Mouse (Mus musculus): ENCODE measurements around the gene Sfta2. TPM values are rescaled to one million over a fixed set of nuclear protein-coding genes. Genes with fewer than 3 reads are reported as not detected.

The Sfta2 gene
- polyA plus RNA-seq, 1 experiment, result not detected

DNA sequence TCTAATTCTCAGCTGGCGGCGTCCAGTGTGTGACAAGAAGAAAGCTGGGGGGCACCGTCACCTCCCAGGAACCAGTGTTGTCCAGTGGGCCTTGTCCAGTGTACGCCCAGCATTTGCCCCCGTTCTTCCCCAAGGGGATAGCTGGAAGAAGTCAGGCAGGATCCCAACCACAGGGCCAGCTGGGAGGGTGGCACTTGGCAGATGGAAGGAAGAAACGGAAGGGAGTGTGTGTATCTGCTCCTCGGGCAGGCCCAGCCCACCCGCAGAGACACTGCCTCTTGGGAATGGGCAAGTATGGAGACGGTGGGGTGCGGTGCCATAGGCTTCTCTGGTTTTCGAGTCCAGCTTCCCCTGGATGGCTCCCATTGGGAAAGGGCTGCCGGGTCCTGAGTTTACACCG lies 80.6 kb downstream of the Sfta2 start:
- no peaks in the 10 kb centered on the region for H3K9me3 ChIP-seq (ENCODE audit: control insufficient read depth, low read length)
- no peak overlapping the region for H3K4me3 ChIP-seq (replicated peaks)
- H3K4me1 ChIP-seq (ENCODE audit: control insufficient read depth), result no peaks in the 10 kb centered on the region
- TF ChIP-seq TAL1 (IDR thresholded peaks at IDR 0.05; ENCODE audit: low read length), result no peak
- no peak for TF ChIP-seq GATA1 (IDR thresholded peaks at IDR 0.05; ENCODE audit: low read length)
- no peaks in the 10 kb centered on the region for H3K36me3 ChIP-seq (ENCODE audit: control insufficient read depth)
- peaks cover 2% of the 10 kb centered on the region; the same call in 1 of the 2 replicates for H3K27me3 ChIP-seq (ENCODE audit: control insufficient read depth)

- no peak for TF ChIP-seq TAL1 (IDR thresholded peaks at IDR 0.05; ENCODE audit: low read length)
- TF ChIP-seq GATA1 (IDR thresholded peaks at IDR 0.05; ENCODE audit: low read length), result no peak
- peaks cover 2% of the 10 kb centered on the region; the same call in 1 of the 2 replicates for H3K27me3 ChIP-seq (ENCODE audit: control insufficient read depth)
- H3K9me3 ChIP-seq (ENCODE audit: control insufficient read depth, low read length), result no peaks in the 10 kb centered on the region
- H3K4me3 ChIP-seq (replicated peaks), result no peak overlapping the region
- H3K36me3 ChIP-seq (ENCODE audit: control insufficient read depth), result no peaks in the 10 kb centered on the region
- no peaks in the 10 kb centered on the region for H3K4me1 ChIP-seq (ENCODE audit: control insufficient read depth)
Observed at GRCm38 (mm10) chr17:35685061-35685460, 83.7 kb downstream of the Sfta2 start.

- no peaks in the 10 kb centered on the region for H3K9me3 ChIP-seq (ENCODE audit: control insufficient read depth, low read length)
- TF ChIP-seq TAL1 (IDR thresholded peaks at IDR 0.05; ENCODE audit: low read length) (no peak), GATA1 (IDR thresholded peaks at IDR 0.05; ENCODE audit: low read length) (no peak)
- no peaks in the 10 kb centered on the region for H3K36me3 ChIP-seq (ENCODE audit: control insufficient read depth)
- H3K4me1 ChIP-seq (ENCODE audit: control insufficient read depth), result no peaks in the 10 kb centered on the region
- H3K4me3 ChIP-seq (replicated peaks), result no peak overlapping the region
- peaks cover 2% of the 10 kb centered on the region; the same call in 1 of the 2 replicates for H3K27me3 ChIP-seq (ENCODE audit: control insufficient read depth)
Observed at GRCm38 (mm10) chr17:35688347-35689175, 87.2 kb downstream of the Sfta2 start.

GRCm38 (mm10) chr17:35689936-35690645 lies 88.7 kb downstream of the Sfta2 start:
- TF ChIP-seq GATA1 (IDR thresholded peaks at IDR 0.05; ENCODE audit: low read length) (no peak), TAL1 (IDR thresholded peaks at IDR 0.05; ENCODE audit: low read length) (no peak)
- Histone ChIP-seq H3K4me3 (replicated peaks) (no peak overlapping the region), H3K27me3 (ENCODE audit: control insufficient read depth) (peaks cover 2% of the 10 kb centered on the region; the same call in 1 of the 2 replicates), H3K9me3 (ENCODE audit: control insufficient read depth, low read length) (no peaks in the 10 kb centered on the region), H3K36me3 (ENCODE audit: control insufficient read depth) (no peaks in the 10 kb centered on the region), H3K4me1 (ENCODE audit: control insufficient read depth) (no peaks in the 10 kb centered on the region)

DNA sequence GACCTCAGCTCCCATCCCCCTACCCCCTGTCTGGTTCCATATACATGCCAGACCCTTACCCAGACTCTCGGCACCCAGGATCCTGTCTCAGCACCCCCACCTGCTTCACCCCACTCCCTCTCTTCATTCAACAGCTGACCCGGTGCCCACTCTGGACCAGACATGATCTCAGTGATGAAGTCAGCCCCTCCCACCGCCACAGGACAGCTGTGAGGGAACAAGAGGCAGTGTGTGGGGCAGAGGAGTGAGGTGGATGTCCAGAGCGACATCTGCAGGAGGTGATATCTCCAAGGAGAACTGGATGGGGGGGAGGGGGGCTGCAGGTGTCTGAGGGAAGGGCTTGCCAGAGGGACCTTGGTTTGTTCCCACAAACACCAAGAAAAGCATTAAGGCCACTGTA lies 90.5 kb downstream of the Sfta2 start:
- H3K4me1 ChIP-seq (ENCODE audit: control insufficient read depth), result no peaks in the 10 kb centered on the region
- H3K27me3 ChIP-seq (ENCODE audit: control insufficient read depth), result peaks cover 7% of the 10 kb centered on the region
- peaks cover 4% of the 10 kb centered on the region for H3K9me3 ChIP-seq (ENCODE audit: control insufficient read depth, low read length)
- TF ChIP-seq GATA1 (IDR thresholded peaks at IDR 0.05; ENCODE audit: low read length) (no peak), TAL1 (IDR thresholded peaks at IDR 0.05; ENCODE audit: low read length) (no peak)
- H3K4me3 ChIP-seq (replicated peaks), result no peak overlapping the region
- no peaks in the 10 kb centered on the region for H3K36me3 ChIP-seq (ENCODE audit: control insufficient read depth)

DNA sequence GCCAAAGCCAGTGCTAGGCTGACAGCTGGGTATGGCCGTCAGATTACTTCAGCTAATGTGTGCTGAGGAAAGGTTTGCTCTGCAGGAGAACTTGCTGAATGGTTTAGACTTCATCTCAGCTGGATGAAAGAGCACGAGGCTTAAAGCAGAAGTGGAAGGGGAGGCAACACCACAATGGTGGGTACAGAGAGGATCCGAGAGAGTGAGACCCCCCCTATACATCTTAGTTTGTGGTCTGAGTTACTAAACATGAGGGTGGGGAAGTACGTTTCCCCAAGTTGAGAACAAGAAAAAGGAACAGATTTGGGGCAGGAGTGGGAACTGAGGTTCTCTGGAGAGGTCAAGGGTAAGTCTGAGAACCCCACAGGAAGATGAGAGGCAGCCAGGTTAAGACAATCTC lies 91.0 kb downstream of the Sfta2 start:
- Histone ChIP-seq H3K27me3 (ENCODE audit: control insufficient read depth) (peaks cover 13% of the 10 kb centered on the region), H3K4me3 (replicated peaks) (no peak overlapping the region)

DNA sequence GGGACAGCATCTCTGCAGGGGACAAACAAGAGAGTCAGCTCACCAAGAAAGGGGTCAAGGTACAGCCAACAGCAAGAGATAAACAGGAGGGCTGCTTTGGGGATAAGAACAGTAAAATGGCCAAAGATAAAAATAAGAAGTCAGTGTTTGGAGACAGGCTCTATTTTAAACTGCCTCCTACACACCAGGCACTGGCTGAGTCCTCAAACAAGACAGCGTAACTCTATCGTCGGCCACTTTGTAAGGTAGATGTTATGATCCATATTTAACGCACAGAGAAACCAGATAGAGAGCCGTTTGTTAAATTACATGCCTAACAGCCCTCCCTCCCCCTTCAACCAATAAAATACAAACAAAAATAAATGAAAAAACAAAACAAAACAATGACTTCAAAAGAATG lies 92.6 kb downstream of the Sfta2 start:
- Histone ChIP-seq H3K4me1 (ENCODE audit: control insufficient read depth) (no peaks in the 10 kb centered on the region), H3K4me3 (replicated peaks) (no peak overlapping the region), H3K36me3 (ENCODE audit: control insufficient read depth) (no peaks in the 10 kb centered on the region), H3K27me3 (ENCODE audit: control insufficient read depth) (peaks cover 28% of the 10 kb centered on the region), H3K9me3 (ENCODE audit: control insufficient read depth, low read length) (peaks cover 4% of the 10 kb centered on the region)
- TF ChIP-seq GATA1 (IDR thresholded peaks at IDR 0.05; ENCODE audit: low read length) (no peak), TAL1 (IDR thresholded peaks at IDR 0.05; ENCODE audit: low read length) (no peak)

More for the DNA sequence above, 91.0 kb downstream of the Sfta2 start:
- TF ChIP-seq TAL1 (IDR thresholded peaks at IDR 0.05; ENCODE audit: low read length) (no peak), GATA1 (IDR thresholded peaks at IDR 0.05; ENCODE audit: low read length) (no peak)
- Histone ChIP-seq H3K9me3 (ENCODE audit: control insufficient read depth, low read length) (peaks cover 4% of the 10 kb centered on the region), H3K4me1 (ENCODE audit: control insufficient read depth) (no peaks in the 10 kb centered on the region), H3K36me3 (ENCODE audit: control insufficient read depth) (no peaks in the 10 kb centered on the region)

GRCm38 (mm10) chr17:35695289-35695688 lies 93.9 kb downstream of the Sfta2 start:
- no peak overlapping the region for H3K4me3 ChIP-seq (replicated peaks)
- peaks cover 4% of the 10 kb centered on the region for H3K9me3 ChIP-seq (ENCODE audit: control insufficient read depth, low read length)
- TF ChIP-seq TAL1 (IDR thresholded peaks at IDR 0.05; ENCODE audit: low read length), result no peak
- no peak for TF ChIP-seq GATA1 (IDR thresholded peaks at IDR 0.05; ENCODE audit: low read length)
- no peaks in the 10 kb centered on the region for H3K36me3 ChIP-seq (ENCODE audit: control insufficient read depth)
- H3K27me3 ChIP-seq (ENCODE audit: control insufficient read depth), result peaks cover 42% of the 10 kb centered on the region
- peaks cover 6% of the 10 kb centered on the region for H3K4me1 ChIP-seq (ENCODE audit: control insufficient read depth)

DNA sequence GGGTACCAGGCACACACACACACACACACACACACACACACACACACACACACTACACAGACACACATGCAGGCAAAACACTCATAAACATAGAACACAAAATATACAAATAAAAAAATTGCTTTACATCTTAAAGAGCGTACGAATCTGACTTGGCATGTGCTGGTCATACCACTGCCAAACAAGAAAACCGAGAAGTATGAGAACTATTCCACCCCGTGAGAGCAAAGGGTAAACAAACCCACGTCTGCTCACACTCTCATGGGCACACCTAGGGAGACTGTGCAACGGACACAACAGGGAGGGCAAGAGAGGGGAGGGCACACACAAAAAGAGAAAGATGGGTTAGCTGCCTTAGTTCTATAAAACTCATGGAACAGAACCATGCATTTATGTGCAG lies 95.3 kb downstream of the Sfta2 start:
- peaks cover 56% of the 10 kb centered on the region for H3K27me3 ChIP-seq (ENCODE audit: control insufficient read depth)
- H3K4me3 ChIP-seq (replicated peaks), result no peak overlapping the region
- no peaks in the 10 kb centered on the region for H3K36me3 ChIP-seq (ENCODE audit: control insufficient read depth)
- no peak for TF ChIP-seq TAL1 (IDR thresholded peaks at IDR 0.05; ENCODE audit: low read length)
- TF ChIP-seq GATA1 (IDR thresholded peaks at IDR 0.05; ENCODE audit: low read length), result no peak
- peaks cover 12% of the 10 kb centered on the region for H3K4me1 ChIP-seq (ENCODE audit: control insufficient read depth)
- H3K9me3 ChIP-seq (ENCODE audit: control insufficient read depth, low read length), result peaks cover 4% of the 10 kb centered on the region
